Mouse (Mus musculus) urinary bladder, postnatal 4 days (tissue): Measurements from ENCODE around the gene Hist1h4k.
"Not testable (repeated sequence)": the region's sequence is repeated elsewhere in the genome, so short reads cannot be mapped to it uniquely, and the experiment has no call there.

Source experiments
- DNase-seq, 2 experiments: peaks; one replicate each; pipeline ENCODE4 v3.0.0; 2021 to 2022; ENCODE audit warnings: low spot score in 2 of 2

Hist1h4k gene

GRCm38 (mm10) chr13:21718381-21719080 lies 31.8 kb downstream of the Hist1h4k start:
- DNase-seq, result no peak

GRCm38 (mm10) chr13:21717397-21718357 lies 32.6 kb downstream of the Hist1h4k start, which contains the start of gene Hist1h3h:
Hist1h3h (plus strand) TSS chr13:21717659.
- DNase-seq, result peak; percentile 72 to 77

- not testable (repeated sequence) for DNase-seq
Observed at GRCm38 (mm10) chr13:21716540-21717391, 33.5 kb downstream of the Hist1h4k start.

- peak; percentile 65 to 69 for DNase-seq
Observed at GRCm38 (mm10) chr13:21715864-21716539, 34.3 kb downstream of the Hist1h4k start, which contains the start of the genes Hist1h2bl and Hist1h2ai. Hist1h2bl (minus strand) TSS chr13:21716143. Hist1h2ai (plus strand) TSS chr13:21716422.

- no peak for DNase-seq
Observed at GRCm38 (mm10) chr13:21715131-21715863, 35.0 kb downstream of the Hist1h4k start.

GRCm38 (mm10) chr13:21714725-21715124 lies 35.6 kb downstream of the Hist1h4k start:
- DNase-seq, result no peak

GRCm38 (mm10) chr13:21711698-21712097 lies 38.6 kb downstream of the Hist1h4k start:
- no peak for DNase-seq

- DNase-seq, result peak; percentile 59 to 68
Observed at GRCm38 (mm10) chr13:21710821-21711525, 39.3 kb downstream of the Hist1h4k start.

- DNase-seq, result peak; percentile 79 to 91
Observed at GRCm38 (mm10) chr13:21710031-21710711, 40.1 kb downstream of the Hist1h4k start.

GRCm38 (mm10) chr13:21706669-21707068 lies 43.6 kb downstream of the Hist1h4k start:
- DNase-seq, result no peak
